Mouse (Mus musculus): ENCODE measurements around the gene Mmp20. TPM values are rescaled to one million over a fixed set of nuclear protein-coding genes. Genes with fewer than 3 reads are reported as not detected.

Mmp20 gene
- polyA plus RNA-seq (2012) = not detected in 2 replicates

DNA sequence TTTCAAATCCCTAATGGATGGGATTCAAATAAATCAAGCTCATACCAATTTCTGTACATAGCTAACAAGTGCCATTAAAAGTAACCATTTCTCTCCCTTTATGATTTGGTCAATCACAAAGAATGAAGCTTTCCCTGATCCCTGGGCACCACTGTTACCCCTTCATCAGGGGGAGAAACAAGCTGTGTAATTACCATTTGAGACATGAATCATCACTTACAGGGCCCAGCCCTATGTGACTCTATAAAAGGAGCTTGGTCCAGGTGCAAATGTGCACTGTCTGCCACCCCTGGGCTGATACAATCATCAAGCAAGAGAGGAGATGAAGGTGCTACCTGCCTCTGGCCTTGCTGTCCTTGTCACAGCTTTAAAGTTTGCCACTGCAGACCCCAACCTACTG is at the start of gene Mmp20:
Gene Mmp20, plus strand, starts transcription at position 301 of the 400 bp plus-strand sequence.
- no peaks in the 10 kb centered on the region for H3K36me3 ChIP-seq (ENCODE audit: control insufficient read depth)
- no peak within 1 kb of the TSS for H3K4me3 ChIP-seq (replicated peaks)
- TF ChIP-seq TAL1 (IDR thresholded peaks at IDR 0.05; ENCODE audit: low read length) (no peak), GATA1 (IDR thresholded peaks at IDR 0.05; ENCODE audit: low read length) (no peak)
- H3K9me3 ChIP-seq (ENCODE audit: control insufficient read depth, low read length) = no peaks in the 10 kb centered on the region
- H3K4me1 ChIP-seq (ENCODE audit: control insufficient read depth) = no peaks in the 10 kb centered on the region
- no peaks in the 10 kb centered on the region for H3K27me3 ChIP-seq (ENCODE audit: control insufficient read depth)

DNA sequence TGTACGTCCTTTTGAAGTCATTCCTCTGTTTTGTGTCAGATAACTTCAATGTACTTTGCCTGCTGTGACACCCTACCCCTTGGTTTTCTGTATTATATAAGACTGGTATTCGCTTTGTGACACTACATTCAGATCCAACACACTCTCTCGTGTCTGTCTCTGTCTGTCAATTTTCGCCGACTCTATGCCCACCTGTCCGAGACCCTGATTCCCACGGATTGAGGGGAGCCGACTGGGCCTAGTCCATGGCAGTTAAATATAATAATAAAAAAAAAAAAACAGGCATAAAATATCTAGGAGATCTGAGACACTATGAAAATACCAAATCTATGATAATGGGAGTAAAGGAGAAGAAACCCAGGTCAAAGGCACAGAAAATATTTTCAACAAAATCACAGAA is 38.0 kb upstream of the Mmp20 start:
- TF ChIP-seq TAL1 (IDR thresholded peaks at IDR 0.05; ENCODE audit: low read length) (no peak), GATA1 (IDR thresholded peaks at IDR 0.05; ENCODE audit: low read length) (no peak)
- no peak overlapping the region for H3K4me3 ChIP-seq (replicated peaks)
- no peaks in the 10 kb centered on the region for H3K4me1 ChIP-seq (ENCODE audit: control insufficient read depth)
- H3K36me3 ChIP-seq (ENCODE audit: control insufficient read depth) = no peaks in the 10 kb centered on the region
- no peaks in the 10 kb centered on the region for H3K9me3 ChIP-seq (ENCODE audit: control insufficient read depth, low read length)
- no peaks in the 10 kb centered on the region for H3K27me3 ChIP-seq (ENCODE audit: control insufficient read depth)

DNA sequence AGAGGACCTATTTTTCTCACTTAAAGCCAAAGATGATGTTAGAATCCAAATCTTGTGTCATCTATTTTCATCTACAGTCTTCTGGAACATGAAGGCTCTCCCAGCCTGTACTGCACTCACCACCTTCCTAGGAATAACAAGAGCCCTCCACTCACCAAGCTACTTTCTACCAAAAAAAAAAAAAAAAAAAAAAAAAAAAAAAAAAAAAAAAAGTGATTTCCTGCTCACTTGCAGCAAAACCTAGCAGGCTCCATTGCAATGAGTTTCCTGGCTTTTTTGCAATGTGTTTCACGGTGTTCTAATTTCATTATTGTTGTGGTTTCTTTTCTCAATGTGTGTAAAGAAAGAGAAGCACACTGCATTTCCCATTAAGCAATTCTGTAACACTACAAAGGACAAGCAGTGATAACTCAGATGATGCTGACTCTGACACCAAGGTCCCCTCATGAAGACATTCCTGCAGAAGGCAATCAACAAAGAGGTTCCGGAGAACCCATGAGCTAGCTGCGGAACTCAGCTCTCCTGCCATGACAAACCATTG is 34.7 kb upstream of the Mmp20 start:
- H3K36me3 ChIP-seq (ENCODE audit: control insufficient read depth) = no peaks in the 10 kb centered on the region
- H3K4me3 ChIP-seq (replicated peaks) = no peak overlapping the region
- peaks cover 2% of the 10 kb centered on the region for H3K4me1 ChIP-seq (ENCODE audit: control insufficient read depth)
- H3K9me3 ChIP-seq (ENCODE audit: control insufficient read depth, low read length) = no peaks in the 10 kb centered on the region
- H3K27me3 ChIP-seq (ENCODE audit: control insufficient read depth) = no peaks in the 10 kb centered on the region
- TF ChIP-seq GATA1 (IDR thresholded peaks at IDR 0.05; ENCODE audit: low read length) = no peak
- TF ChIP-seq TAL1 (IDR thresholded peaks at IDR 0.05; ENCODE audit: low read length) = no peak

DNA sequence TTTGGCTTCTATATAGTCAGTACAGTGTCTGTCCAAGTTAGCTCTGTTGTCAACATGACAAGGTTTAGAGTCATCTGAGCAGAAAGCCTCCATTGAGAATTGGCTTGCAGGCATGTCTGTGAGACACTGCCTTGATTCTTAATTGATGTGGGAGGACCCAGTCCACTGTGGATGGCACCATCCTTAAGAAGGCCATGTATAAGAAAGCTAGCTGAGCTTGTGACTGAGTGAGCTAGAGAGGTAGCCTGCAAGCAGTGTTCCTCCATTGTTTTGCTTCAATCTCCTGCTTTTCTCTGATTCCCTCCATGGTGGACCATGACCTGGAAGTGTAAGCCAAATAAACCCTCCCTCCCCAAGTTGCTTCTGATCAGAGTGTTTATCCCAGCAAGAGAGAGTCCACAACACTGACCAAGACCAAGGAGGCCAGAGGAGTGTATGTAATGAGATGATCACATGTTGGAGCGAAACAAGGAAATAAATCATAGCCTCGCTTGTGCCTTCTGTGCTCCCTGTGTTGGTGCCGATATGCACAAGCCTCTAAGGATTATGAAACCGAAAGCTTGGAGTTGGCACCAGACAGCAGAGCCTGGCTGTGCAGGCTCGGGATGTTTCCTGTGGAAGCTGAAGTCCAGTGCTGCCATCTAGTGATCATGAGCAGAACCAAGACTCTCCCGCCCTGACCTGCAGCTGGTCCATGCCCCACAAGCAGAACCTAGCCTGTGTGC is 33.1 kb upstream of the Mmp20 start:
- no peaks in the 10 kb centered on the region for H3K36me3 ChIP-seq (ENCODE audit: control insufficient read depth)
- peak overlapping the region; percentile 19 for H3K4me3 ChIP-seq (replicated peaks)
- TF ChIP-seq TAL1 (IDR thresholded peaks at IDR 0.05; ENCODE audit: low read length) (no peak), GATA1 (IDR thresholded peaks at IDR 0.05; ENCODE audit: low read length) (no peak)
- H3K4me1 ChIP-seq (ENCODE audit: control insufficient read depth) = peaks cover 2% of the 10 kb centered on the region
- no peaks in the 10 kb centered on the region for H3K27me3 ChIP-seq (ENCODE audit: control insufficient read depth)
- H3K9me3 ChIP-seq (ENCODE audit: control insufficient read depth, low read length) = no peaks in the 10 kb centered on the region

- TF ChIP-seq TAL1 (IDR thresholded peaks at IDR 0.05; ENCODE audit: low read length) = no peak
- no peak for TF ChIP-seq GATA1 (IDR thresholded peaks at IDR 0.05; ENCODE audit: low read length)
- H3K9me3 ChIP-seq (ENCODE audit: control insufficient read depth, low read length) = no peaks in the 10 kb centered on the region
- no peaks in the 10 kb centered on the region for H3K36me3 ChIP-seq (ENCODE audit: control insufficient read depth)
- H3K4me1 ChIP-seq (ENCODE audit: control insufficient read depth) = no peaks in the 10 kb centered on the region
- no peak overlapping the region for H3K4me3 ChIP-seq (replicated peaks)
- no peaks in the 10 kb centered on the region for H3K27me3 ChIP-seq (ENCODE audit: control insufficient read depth)
Measured at GRCm38 (mm10) chr9:7602982-7603742, 24.9 kb upstream of the Mmp20 start.

DNA sequence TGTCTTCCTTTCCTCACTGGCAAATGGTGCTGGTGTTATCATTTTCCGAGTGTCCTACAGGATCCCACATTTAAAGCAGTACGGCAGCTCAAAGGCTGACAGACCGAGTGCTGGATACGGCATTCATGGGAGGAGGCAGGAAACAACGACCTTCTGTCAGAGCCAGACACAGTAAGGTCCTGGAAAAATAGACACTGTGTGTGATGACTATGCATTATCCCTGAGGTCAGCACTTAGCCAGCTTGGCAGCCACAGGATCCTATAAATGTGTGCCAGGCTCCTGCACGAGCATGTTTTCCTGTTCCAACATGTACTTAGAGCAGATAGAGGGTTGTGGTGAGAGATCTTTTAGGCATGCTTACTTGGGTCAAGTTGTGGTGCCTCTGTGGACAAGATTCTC is 24.0 kb upstream of the Mmp20 start:
- H3K4me3 ChIP-seq (replicated peaks) = no peak overlapping the region
- H3K27me3 ChIP-seq (ENCODE audit: control insufficient read depth) = no peaks in the 10 kb centered on the region
- no peaks in the 10 kb centered on the region for H3K4me1 ChIP-seq (ENCODE audit: control insufficient read depth)
- no peaks in the 10 kb centered on the region for H3K36me3 ChIP-seq (ENCODE audit: control insufficient read depth)
- TF ChIP-seq GATA1 (IDR thresholded peaks at IDR 0.05; ENCODE audit: low read length) (no peak), TAL1 (IDR thresholded peaks at IDR 0.05; ENCODE audit: low read length) (no peak)
- no peaks in the 10 kb centered on the region for H3K9me3 ChIP-seq (ENCODE audit: control insufficient read depth, low read length)

DNA sequence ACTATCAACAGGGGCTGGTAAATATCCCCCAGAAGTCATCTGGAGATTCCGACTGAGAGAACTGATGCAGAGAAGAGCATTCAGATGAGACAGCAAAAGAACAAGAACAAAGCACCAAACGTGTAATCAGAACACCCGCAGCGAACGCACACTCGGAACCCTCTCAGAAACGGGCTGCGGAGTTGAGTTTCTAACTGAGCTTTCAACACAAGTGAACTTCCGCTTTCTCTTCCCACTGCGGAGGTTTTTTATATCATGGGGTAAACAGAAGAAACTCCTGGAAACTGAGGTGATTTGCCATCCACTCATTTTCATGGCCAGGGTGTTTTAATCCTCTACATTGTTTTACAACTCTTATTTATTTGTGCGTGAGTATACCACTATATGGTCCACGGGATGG is 22.4 kb upstream of the Mmp20 start:
- Histone ChIP-seq H3K9me3 (ENCODE audit: control insufficient read depth, low read length) (peaks cover 2% of the 10 kb centered on the region; the same call in 1 of the 2 replicates), H3K36me3 (ENCODE audit: control insufficient read depth) (no peaks in the 10 kb centered on the region), H3K27me3 (ENCODE audit: control insufficient read depth) (no peaks in the 10 kb centered on the region), H3K4me3 (replicated peaks) (no peak overlapping the region), H3K4me1 (ENCODE audit: control insufficient read depth) (no peaks in the 10 kb centered on the region)
- TF ChIP-seq GATA1 (IDR thresholded peaks at IDR 0.05; ENCODE audit: low read length) = no peak
- no peak for TF ChIP-seq TAL1 (IDR thresholded peaks at IDR 0.05; ENCODE audit: low read length)

DNA sequence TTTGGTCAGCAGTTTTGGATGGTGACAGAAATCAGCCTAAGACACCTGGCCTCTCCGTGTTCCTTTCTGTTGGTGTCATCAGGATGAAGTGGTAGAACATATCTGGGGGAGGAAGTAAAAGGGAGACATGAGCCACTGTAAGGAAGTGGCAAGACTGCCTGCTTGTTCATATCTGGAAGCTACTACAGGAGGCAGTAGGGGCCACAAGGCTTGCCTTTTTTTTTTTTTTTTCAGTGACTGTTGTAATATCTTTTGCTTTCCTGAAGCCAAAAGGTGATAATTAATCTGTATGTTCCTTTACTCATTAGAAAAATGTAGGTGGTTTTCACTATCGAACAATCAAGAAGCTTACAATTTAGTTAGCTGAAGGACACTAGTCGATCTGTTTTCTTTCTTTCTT is 5.4 kb upstream of the Mmp20 start:
- Histone ChIP-seq H3K4me1 (ENCODE audit: control insufficient read depth) (no peaks in the 10 kb centered on the region), H3K36me3 (ENCODE audit: control insufficient read depth) (no peaks in the 10 kb centered on the region), H3K27me3 (ENCODE audit: control insufficient read depth) (no peaks in the 10 kb centered on the region), H3K4me3 (replicated peaks) (no peak overlapping the region), H3K9me3 (ENCODE audit: control insufficient read depth, low read length) (no peaks in the 10 kb centered on the region)
- TF ChIP-seq GATA1 (IDR thresholded peaks at IDR 0.05; ENCODE audit: low read length) (no peak), TAL1 (IDR thresholded peaks at IDR 0.05; ENCODE audit: low read length) (no peak)

DNA sequence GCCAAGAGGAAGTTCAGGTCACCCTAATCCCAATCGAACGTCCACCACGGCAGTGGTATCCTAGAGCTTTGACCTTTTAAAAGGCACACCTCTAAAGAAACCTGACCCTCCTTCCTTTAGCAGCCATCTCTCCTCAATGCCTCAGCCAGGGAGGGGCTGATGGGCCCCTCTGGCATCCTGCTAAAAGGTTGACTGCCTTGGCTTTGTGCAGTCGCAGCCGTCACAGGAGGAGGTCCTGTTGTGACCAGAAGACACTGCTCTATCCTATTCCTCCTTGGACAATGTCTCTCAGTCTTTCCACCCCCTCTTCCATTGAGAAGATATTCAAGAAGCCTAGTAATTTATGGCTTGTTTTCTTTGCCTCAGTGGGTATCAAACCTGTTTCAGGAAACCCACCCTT is 5.9 kb downstream of the Mmp20 start:
- Histone ChIP-seq H3K9me3 (ENCODE audit: control insufficient read depth, low read length) (no peaks in the 10 kb centered on the region), H3K36me3 (ENCODE audit: control insufficient read depth) (no peaks in the 10 kb centered on the region), H3K27me3 (ENCODE audit: control insufficient read depth) (no peaks in the 10 kb centered on the region), H3K4me1 (ENCODE audit: control insufficient read depth) (no peaks in the 10 kb centered on the region), H3K4me3 (replicated peaks) (no peak overlapping the region)
- TF ChIP-seq GATA1 (IDR thresholded peaks at IDR 0.05; ENCODE audit: low read length) (no peak), TAL1 (IDR thresholded peaks at IDR 0.05; ENCODE audit: low read length) (no peak)

Measured in erythroblast, embryonic 14.5 days (primary cell).